Mouse (Mus musculus) mouse embryonic stem cell (cell line): ENCODE data around the gene Abat.

Experiments used
- in situ Hi-C, 2 experiments: fragments of 300-500 bp; cut with MboI; formaldehyde crosslinking; loops; 1 replicate in 1 of 2; 3 replicates in 1 of 2; pipeline ENCODE4 v1.14.3; 2019 to 2020; ENCODE audit warnings: low sequenced_read_pairs in 2 of 2, low pct_unique_long_range_greater_than_20kb in 1 of 2, mixed read lengths in 1 of 2; ENCODE audit not compliant: unreplicated experiment in 1 of 2

Gene Abat

DNA sequence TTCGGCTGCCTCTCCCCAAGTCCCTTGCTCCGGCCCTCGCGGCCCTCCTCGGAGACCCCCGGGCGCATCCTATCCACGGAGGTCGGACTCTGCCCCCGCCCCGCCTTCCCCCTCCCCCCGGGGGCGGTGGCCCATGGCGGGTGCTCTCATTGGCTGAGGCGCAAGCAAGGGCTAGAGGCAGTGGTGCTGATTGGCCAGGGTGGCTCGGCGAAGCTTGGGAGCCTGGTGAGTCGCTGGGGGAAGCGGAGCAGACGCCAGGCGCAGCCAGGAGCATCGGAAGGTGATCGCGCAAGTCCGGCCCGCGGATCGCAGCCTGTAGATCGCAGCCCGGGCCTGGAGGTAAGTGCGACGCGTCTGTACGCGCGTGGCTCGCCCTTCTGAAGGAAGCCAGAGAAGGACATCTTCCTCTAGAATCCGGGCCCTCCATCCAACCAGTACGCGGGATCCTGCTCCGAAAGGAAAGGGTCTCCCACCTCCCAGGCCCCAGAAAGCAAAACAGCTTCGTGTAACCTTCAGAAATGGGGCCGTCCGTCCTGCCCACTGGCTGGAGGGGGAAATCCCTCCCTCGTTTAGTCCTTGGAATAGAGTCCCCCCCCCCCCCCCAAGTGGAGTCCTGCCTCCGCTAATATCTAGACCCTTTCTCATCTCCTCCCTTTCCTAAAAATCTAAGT lies at the start of gene Abat:
Gene Abat, plus strand, starts transcription at position 194 of the 671 bp plus-strand sequence.
- in situ Hi-C loops: no loop called here

DNA sequence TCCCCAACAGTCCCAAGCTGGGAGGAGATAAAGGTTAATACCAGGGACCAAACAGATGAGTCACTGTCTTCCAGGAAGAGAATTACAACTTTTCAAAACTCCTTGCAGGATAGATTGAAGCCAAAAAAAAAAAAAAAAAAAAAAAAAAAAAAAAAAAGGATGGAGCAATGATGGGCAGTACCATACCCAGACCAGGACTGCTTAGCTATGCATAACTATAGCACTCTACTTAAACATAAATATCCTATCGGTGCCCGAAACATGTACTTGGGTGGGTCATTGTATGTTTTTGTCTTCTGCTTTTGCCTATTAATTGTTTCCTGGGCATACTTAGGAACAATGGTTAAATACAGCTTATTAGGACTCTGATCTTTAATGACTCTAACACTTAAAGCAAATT lies 43.1 kb upstream of the Abat start:
- in situ Hi-C loops: no loop called here

DNA sequence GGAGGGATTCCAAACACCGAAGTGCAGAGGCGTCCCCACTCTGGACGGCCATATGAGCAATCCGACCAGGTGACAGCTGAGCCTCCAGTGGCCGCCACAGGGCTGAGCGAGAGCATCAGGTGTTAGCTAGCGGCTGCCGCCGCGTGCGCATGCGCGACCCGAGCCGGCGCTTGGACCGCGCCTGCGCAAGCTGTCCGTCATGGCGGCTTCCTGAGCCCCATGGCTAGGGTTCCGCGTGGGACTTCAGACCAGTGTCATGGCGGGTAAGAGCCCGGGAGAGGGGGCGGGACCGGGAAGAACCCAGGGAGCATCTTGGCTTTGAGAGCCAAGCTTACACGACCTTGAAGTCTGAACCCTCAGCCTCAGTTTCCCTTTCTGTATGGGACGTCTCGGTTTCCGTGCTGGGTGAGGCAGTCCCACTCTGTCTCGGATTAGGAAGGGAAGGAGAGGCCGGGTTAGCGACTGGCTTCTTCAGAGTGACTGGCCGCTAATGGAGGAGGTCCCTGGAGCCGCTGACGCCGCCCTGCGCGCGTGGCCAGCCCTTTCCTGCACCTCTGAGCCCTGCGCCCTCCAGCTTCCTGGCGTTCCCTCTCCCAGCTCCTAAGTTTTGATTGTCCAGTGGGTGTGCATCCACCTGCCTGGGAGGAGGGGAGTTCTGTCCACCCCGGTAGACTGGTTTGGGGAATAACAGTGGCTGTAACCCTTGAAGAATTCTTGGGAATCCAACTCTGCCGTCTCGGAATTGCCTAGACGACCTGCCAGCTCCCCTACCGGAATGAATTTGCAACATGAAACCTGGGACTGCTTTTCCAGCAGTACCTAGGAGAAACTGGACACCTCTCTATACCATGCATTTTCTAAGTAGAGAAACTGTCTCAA lies 42.4 kb upstream of the Abat start, which contains the start of gene Mettl22:
Gene Mettl22, plus strand, starts transcription at position 186 of the 879 bp plus-strand sequence.
- in situ Hi-C loops: no loop called here

DNA sequence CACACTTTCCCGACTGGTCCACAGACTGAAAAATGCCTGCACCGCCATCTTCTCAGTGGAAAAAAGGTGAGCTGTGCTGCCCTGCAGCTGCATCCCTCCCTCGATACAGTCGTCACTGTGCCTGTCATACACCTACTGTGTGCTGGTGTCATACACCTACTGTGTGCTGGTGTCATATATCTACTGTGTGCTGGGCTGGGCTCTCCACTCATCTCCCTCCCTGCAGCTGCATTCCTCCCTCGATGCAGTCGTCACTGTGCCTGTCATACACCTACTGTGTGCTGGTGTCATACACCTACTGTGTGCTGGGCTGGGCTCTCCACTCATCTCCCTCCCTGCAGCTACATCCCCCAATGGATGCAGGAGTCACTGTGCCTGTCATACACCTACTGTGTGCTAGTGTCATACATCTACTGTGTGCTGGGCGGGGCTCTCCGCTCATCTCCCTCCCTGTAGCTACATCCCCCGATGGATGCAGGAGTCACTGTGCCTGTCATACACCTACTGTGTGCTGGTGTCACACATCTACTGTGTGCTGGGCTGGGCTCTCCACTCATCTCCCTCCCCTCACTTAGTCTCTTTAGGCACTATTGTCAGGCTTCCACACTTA lies 25.7 kb upstream of the Abat start:
- in situ Hi-C loops: loop anchor here in 1 of 2 experiments (5.0 to 25.0 kb wide), 2 partner anchors 80 to 375 kb away; no protein-coding TSS in a partner anchor

DNA sequence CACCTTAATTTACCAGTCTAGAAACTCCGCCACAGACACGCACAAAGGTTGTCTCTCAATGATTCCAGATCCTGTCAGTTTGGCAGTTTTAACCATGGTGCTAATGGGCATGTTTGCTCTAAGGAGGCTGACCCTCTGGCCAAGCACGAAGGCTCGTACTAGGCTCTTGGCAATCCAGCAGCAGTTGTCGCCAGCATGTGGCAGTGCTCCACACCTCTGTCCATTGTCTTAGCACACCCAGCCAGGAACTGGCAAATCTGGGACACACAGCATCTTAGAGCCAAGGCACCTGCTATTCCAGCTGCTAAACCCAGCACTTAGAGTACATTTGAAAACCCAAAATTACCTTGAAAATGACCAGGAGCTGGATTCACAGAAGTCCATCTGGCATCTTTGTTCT lies 23.9 kb upstream of the Abat start:
- in situ Hi-C loops: loop anchor here in 1 of 2 experiments (5.0 to 25.0 kb wide), 2 partner anchors 82 to 373 kb away; no protein-coding TSS in a partner anchor

DNA sequence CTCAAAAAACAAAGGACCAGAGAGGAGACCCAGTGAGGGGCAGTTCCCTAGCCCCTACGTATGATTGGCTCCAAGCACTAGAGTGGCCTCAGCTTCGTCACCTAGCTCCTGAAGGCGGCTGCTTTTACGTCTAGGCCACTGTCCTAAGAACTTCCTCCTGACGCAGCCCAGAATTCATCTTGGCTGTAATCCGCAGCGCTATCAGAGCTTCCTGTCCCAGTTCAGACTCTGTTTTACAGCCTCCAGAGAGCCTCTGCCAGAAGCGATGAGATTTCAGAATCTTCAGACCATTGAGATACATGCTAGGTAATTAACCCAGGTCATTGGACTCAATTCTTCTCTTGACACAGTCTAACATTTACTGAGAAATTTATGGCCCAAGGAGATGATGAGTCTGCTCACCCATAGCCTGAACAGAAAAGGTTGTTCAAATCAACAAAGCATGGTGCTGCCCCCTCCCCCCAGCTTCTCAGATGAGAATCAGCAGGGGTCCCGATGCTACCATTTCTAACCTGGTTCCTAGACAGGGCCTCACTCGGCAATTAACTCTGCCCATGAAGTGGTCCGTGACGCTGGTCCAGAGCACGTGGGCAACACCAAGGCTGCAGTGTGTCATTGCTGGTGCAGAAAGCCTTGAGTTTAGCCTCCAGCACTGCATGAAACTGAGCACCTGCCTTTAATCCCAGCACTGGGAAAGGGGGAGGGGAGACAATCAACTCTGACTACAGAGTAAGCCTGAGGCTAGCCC lies 21.3 kb upstream of the Abat start:
- in situ Hi-C loops: loop anchor here (5.0 to 25.0 kb wide), 3 partner anchors 77 to 370 kb away; no protein-coding TSS in a partner anchor

DNA sequence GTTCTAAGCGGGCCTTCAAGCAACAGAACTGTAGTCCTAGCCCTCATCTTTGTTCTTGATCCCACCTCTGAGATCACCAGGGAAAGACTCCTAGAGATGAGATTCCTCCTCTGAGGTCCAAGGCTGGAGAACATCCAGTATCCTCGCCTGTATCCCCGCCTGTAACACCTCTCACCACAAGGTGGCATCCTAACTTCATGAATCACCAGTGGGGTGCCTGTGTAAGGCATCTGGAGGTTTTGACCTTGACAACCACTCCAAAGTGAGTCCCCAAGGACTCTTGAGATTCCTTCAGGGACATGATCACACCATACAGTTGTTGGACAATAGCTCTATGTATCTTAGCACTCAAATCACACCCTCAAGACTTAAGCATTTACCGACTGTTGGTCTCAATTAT lies 19.0 kb upstream of the Abat start:
- in situ Hi-C loops: loop anchor here (5.0 to 25.0 kb wide), 3 partner anchors 79 to 368 kb away; no protein-coding TSS in a partner anchor

DNA sequence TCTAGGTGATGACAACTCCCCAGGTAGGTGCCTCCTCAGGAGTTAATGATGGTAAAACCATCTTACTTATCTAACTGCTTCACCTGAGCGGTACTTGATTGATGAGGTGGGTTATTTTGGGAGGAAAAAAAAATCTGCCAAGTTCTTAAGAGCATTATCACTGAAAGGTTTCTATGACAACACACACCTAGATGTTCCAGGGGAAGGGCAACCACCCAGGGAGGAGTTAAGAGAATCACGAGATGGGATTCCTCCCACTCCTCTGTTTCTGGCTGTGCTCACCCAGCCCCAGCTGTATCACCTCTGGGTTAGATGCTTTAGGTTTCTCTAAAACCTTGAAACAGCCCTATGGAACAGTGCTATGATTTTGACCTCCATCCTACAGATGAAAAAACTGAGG lies 16.3 kb upstream of the Abat start:
- in situ Hi-C loops: loop anchor here (5.0 to 25.0 kb wide), 3 partner anchors 82 to 365 kb away; partner anchors contain the start of gene Carhsp1 (in 1 of the 2)

DNA sequence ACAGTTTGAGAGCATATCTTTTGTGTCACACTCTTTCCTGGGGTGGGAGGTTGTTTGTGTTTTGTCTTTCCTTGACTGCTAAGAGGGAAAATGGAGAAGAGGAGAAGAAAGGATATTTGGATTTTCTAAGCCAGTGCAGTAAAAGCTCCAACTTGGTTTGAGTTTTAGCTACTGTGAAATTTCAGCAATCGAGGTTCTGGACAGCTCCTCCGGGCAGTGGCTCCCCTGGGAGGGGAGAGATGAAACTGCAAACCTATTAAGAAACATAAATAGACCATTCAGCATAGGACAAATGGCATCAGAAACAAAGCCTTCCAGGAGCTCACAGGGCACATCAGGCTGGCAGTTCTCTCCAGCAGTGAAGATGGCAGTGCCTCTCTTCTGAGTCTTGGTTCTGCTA lies 9.0 kb upstream of the Abat start:
- in situ Hi-C loops: no loop called here

DNA sequence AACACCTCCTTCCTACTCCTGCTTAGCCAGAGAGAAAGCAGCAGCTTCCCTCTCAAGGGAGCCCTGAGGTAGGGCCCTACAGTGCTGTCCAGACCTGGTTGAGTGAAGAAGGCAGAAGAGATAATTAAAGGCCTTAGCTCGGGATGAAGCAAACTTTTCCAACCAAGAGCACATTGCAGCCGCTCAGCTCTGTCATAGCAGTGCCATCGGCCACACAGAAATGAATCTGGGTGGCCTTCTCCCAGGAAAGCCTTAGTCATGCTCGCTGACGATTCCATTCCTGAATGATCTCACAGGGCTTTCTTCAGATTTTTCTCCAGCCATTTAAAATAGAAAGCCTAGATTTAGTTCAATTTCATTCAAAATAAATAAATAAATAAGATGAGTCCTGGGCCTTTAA lies 3.3 kb upstream of the Abat start:
- in situ Hi-C loops: no loop called here

DNA sequence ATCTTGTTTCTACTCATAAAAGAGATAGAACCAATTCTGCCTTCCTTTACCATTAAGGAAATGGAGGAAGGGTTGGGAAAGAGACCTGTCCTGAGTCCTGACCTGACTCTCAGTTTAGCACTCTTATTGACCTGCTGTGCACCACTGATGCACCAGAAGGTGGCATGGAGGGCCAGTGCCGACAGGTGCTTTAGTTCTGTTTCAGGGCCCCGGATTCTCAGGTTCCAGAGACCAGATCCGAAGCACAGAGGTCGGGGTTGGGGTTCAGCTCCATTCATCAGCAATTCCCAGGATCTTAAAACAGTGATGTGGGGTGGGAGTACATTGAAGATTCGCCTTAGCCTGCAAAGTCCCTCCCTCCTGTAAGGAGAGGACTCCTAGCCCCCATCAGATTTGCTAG lies 399 bp upstream of the Abat start:
- in situ Hi-C loops: no loop called here

DNA sequence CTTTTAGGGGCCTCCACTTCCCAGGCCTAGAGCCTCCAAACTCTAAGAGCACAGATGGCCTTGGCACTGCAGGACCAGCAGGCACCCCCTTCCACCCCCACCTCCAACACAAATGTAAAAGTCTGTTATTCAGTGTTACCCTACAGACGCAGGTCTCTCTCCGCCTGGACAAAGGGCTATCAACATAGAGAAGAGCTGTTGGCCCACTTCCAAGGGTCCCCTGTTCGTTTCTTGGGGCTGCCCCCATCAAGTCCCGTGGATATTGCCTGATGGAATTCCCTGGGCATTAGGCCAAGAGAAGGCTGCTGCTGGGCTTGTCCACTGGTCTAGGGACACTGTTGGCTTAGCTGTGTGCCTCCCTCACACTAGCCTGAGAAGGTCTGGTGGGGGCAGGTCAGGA lies 951 bp downstream of the Abat start:
- in situ Hi-C loops: no loop called here

DNA sequence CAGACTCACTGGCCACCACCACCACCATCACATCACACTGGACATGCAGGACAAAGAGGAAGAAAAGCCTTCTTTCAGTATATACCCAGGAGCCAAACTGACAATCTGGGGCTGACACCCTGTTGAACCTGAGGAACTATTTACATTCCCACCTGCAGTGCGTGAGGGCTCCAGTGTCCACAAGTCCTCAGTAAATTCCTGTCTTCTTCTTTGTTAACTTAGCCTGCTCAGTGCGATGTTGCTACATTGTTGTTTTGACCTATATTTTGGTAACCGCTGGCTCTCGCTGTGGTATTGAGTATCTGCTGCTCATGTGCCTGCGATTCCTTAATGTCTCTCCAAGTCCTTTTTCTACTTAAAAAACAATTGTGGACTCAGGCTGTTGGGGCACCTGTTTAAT lies 7.3 kb downstream of the Abat start:
- in situ Hi-C loops: no loop called here

DNA sequence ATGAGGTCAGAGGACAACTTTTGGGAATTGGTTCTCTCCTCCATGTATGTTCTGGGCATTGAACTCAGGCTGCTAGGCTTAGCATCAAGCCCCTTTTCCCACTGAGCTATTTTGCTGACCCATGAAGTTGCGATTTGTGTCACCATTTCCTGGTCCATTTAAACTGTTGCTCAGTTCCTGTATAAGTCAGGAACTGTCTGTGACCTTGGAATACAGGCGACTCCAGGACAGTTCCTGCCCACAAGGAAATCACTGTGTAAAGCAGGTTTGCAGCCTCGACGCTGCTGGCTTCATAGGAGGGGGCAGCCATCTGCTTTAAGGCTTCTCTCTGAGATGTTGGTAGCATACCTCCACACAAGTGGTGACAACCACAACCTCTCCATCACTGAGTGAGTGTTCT lies 8.1 kb downstream of the Abat start:
- in situ Hi-C loops: no loop called here

DNA sequence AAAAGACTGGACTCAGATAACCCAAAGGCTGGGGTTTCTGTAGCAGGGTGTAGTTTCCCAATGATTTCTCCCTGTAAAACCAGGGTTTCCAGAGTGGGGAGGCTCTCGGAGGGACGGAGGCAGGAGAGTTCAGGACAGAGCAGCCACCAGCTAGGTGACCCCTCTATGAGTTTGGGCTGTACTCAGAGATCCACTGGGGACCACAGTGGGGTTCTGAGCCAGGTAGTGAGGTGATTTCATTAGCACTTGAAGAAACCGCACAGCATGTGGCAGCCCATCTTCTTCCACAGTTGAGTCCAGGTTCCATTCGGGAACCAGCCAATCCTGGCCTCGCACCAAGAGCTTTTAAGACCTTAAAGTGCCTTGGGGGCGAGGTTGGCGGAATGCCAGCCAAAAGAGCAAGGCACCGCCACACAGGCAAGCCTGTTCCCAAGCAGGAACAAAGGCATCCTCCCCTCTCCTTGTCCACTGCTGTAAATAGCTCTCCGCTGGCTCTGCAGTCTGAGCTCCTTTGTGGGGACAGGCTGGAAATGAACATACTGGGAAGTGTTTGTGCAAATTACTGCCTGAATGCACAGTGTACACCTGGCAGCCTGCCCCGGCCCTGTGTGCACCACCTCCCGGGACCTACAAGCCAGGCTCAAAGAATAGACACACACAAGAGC lies 10.4 kb downstream of the Abat start:
- in situ Hi-C loops: no loop called here

DNA sequence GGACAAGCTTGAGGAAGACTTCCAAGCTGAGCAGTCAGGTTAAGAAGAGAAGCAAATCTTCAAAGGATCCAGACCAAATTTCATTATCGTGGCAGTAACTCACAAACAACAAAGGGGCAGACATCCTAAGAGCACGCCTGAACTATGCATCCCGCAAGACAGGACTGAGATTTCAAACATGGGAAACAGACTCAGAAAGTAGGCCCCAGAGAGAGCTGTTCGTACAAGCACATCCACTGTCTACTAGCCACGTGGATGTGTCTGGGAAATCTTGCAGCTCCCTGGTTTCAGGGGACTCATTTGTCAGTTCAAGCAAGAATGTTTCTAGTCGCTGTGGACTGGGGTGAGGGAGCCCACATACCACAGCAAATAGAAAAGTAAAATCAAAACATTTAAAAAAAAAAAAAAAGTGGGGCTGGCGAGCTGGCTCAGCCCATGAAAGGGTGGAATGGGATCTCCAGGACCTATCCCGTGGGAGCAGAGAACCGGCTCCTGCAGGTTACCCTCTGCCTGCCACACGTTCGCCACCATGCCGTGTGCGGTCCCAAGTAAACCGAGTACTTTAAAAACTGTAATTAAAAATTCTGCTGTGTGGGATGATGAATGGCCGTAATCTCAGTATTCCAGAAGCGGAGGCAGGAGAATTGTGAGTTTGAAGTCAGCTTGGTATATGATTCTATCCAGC lies 11.1 kb downstream of the Abat start:
- in situ Hi-C loops: no loop called here

DNA sequence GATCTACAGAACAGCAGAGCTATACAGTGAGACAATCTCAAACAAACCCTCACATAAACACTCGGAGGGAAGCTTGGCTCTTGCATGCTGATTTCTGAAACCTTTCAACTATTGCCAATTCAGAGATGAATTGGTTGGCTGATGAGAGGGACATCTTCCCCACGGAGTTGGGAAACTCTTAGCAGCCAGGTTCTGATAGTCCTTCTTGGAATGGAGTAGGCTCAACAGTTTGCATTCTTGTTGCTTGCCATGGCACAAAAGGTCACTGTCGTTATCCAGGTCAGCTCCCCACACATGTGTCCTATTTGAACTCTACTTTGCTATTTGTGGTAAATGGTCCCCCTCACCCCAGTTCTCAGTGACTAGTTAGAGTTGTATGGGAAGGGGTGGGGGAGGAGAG lies 12.1 kb downstream of the Abat start:
- in situ Hi-C loops: no loop called here
